Mouse (Mus musculus) bone marrow, adult 2 months (tissue): ENCODE results near the gene Nat8f1.

Experiments
- CTCF ChIP-seq: fragments of 200-500 bp; IDR thresholded peaks from 2 replicates; pipeline ENCODE4 v1.5.1; 2011; ENCODE audit warnings: low read length, control low read depth; ENCODE audit not compliant: control insufficient read depth, insufficient read depth
- POLR2A ChIP-seq: fragments of 200-500 bp; IDR thresholded peaks from 2 replicates; pipeline ENCODE4 v1.6.1; 2011; ENCODE audit warnings: low read depth, mild to moderate bottlenecking, control low read depth, low read length, borderline replicate concordance; ENCODE audit not compliant: control insufficient read depth

- TF ChIP-seq CTCF (no peak), POLR2A (no peak)
Observed at GRCm38 (mm10) chr6:85926709-85927108, 11.2 kb upstream of the Nat8f1 start.
